Mouse (Mus musculus) stomach, embryonic 14.5 days (tissue): ENCODE data around the gene Dnah11. TPM values are rescaled to one million over a fixed set of nuclear protein-coding genes. Genes with fewer than 3 reads are reported as not detected.
"Not testable (repeated sequence)": the region's sequence is repeated elsewhere in the genome, so short reads cannot be mapped to it uniquely, and the experiment has no call there.

Source experiments
- ATAC-seq: fragments of 200-750 bp; cut with Nextera tagmentation; 2 replicates; pipeline ENCODE4 v1.8.0; 2017; ENCODE audit warnings: low read depth, moderate TSS enrichment; ENCODE audit not compliant: insufficient number of reproducible peaks, insufficient read depth, low FRiP score
- H3K27ac ChIP-seq: fragments of 300-500 bp; sonication (generic); 2 replicates; pipeline ENCODE4 v1.5.1; 2014; ENCODE audit warnings: mild to moderate bottlenecking, low read length, moderate library complexity, mixed read lengths
- H3K27me3 ChIP-seq: fragments of 300-500 bp; sonication (generic); 2 replicates; pipeline ENCODE4 v1.6.1; 2014; ENCODE audit warnings: low read length, control low read depth, mixed read lengths; ENCODE audit not compliant: control insufficient read depth, insufficient read depth
- H3K36me3 ChIP-seq: fragments of 300-500 bp; sonication (generic); 2 replicates; pipeline ENCODE4 v1.6.1; 2014; ENCODE audit warnings: mild to moderate bottlenecking, control low read depth, low read length, moderate library complexity, mixed read lengths; ENCODE audit not compliant: control insufficient read depth, insufficient read depth
- H3K4me1 ChIP-seq: fragments of 300-500 bp; sonication (generic); 2 replicates; pipeline ENCODE4 v1.6.1; 2014; ENCODE audit warnings: low read length, control low read depth, mixed read lengths; ENCODE audit not compliant: control insufficient read depth, insufficient read depth
- H3K4me2 ChIP-seq: fragments of 300-500 bp; sonication (generic); replicated peaks from 2 replicates; pipeline ENCODE4 v1.6.1; 2014; ENCODE audit warnings: low read depth, low read length, control low read depth
- H3K4me3 ChIP-seq: fragments of 300-500 bp; sonication (generic); 2 replicates; pipeline ENCODE4 v1.5.1; 2014; ENCODE audit warnings: low read depth, low read length, control low read depth
- H3K9ac ChIP-seq: fragments of 300-500 bp; sonication (generic); replicated peaks from 2 replicates; pipeline ENCODE4 v1.6.1; 2014; ENCODE audit warnings: low read depth, mild to moderate bottlenecking, control low read depth, low read length, moderate library complexity, mixed read lengths
- H3K9me3 ChIP-seq: fragments of 300-500 bp; sonication (generic); 2 replicates; pipeline ENCODE4 v1.6.1; 2016; ENCODE audit warnings: low read depth, low read length, control low read depth; ENCODE audit not compliant: control insufficient read depth
- WGBS: fragments of 180-500 bp; shearing (Covaris S2); extraction: QIAGEN DNeasy Blood & Tissue Kit; methylation state at CpG from one replicate; pipeline ENCODE4 v1.1.7; 2014; 5-methylcytosine and 5-hydroxymethylcytosine counted together
- polyA plus RNA-seq: library from polyadenylated mRNA; unstranded; fragments of >200 nt; fragmentation: Nextera tagmentation; extraction: Ambion mirVana; gene quantifications from 2 replicates; pipeline ENCODE4 v1.2.1, GENCODE M21; 2014

The Dnah11 gene
- polyA plus RNA-seq, 1 experiment from 2014 or later, result 0.29 TPM

GRCm38 (mm10) chr12:117938214-117938613, 260.6 kb downstream of the Dnah11 start:
- Histone ChIP-seq H3K4me2 (no peak overlapping the region), H3K9me3 (no peaks in the 10 kb centered on the region), H3K9ac (no peak overlapping the region), H3K27ac (no peak overlapping the region), H3K4me3 (no peak overlapping the region), H3K4me1 (no peaks in the 10 kb centered on the region), H3K27me3 (no peaks in the 10 kb centered on the region), H3K36me3 (no peaks in the 10 kb centered on the region)
- ATAC-seq, result no peak
- 56% methylated on average over 2 of the region's 2 CpGs for WGBS

GRCm38 (mm10) chr12:117932026-117932425, 266.8 kb downstream of the Dnah11 start:
- ATAC-seq, result no peak
- no peaks in the 10 kb centered on the region for H3K36me3 ChIP-seq
- no peak overlapping the region for H3K4me3 ChIP-seq
- H3K9ac ChIP-seq, result no peak overlapping the region
- H3K27me3 ChIP-seq, result no peaks in the 10 kb centered on the region
- 68% methylated on average over 1 of the region's 1 CpGs for WGBS
- H3K27ac ChIP-seq, result no peak overlapping the region
- no peak overlapping the region for H3K4me2 ChIP-seq
- H3K9me3 ChIP-seq, result no peaks in the 10 kb centered on the region
- no peaks in the 10 kb centered on the region for H3K4me1 ChIP-seq

- ATAC-seq, result no peak
- H3K4me1 ChIP-seq, result no peaks in the 10 kb centered on the region
- no peak overlapping the region for H3K4me2 ChIP-seq
- H3K9me3 ChIP-seq, result no peaks in the 10 kb centered on the region
- no peaks in the 10 kb centered on the region for H3K27me3 ChIP-seq
- no peak overlapping the region for H3K27ac ChIP-seq
- H3K9ac ChIP-seq, result no peak overlapping the region
- no peaks in the 10 kb centered on the region for H3K36me3 ChIP-seq
- 77% methylated on average over 4 of the region's 4 CpGs for WGBS
- no peak overlapping the region for H3K4me3 ChIP-seq
These were observed 269.1 kb downstream of the Dnah11 start for GRCm38 (mm10) chr12:117929768-117930167.

GRCm38 (mm10) chr12:117915826-117916588, 282.8 kb downstream of the Dnah11 start:
- H3K9ac ChIP-seq, result no peak overlapping the region
- 66% methylated on average over 10 of the region's 10 CpGs for WGBS
- no peaks in the 10 kb centered on the region for H3K36me3 ChIP-seq
- H3K4me2 ChIP-seq, result no peak overlapping the region
- H3K9me3 ChIP-seq, result no peaks in the 10 kb centered on the region
- no peak overlapping the region for H3K4me3 ChIP-seq
- H3K4me1 ChIP-seq, result no peaks in the 10 kb centered on the region
- ATAC-seq, result no peak
- H3K27me3 ChIP-seq, result no peaks in the 10 kb centered on the region
- H3K27ac ChIP-seq, result no peak overlapping the region

GRCm38 (mm10) chr12:117914613-117915245, 284.1 kb downstream of the Dnah11 start:
- WGBS, result 26% methylated on average over 10 of the region's 10 CpGs
- H3K36me3 ChIP-seq, result no peaks in the 10 kb centered on the region
- no peaks in the 10 kb centered on the region for H3K9me3 ChIP-seq
- H3K9ac ChIP-seq, result no peak overlapping the region
- H3K27me3 ChIP-seq, result no peaks in the 10 kb centered on the region
- no peak for ATAC-seq
- no peak overlapping the region for H3K4me2 ChIP-seq
- no peak overlapping the region for H3K4me3 ChIP-seq
- no peaks in the 10 kb centered on the region for H3K4me1 ChIP-seq
- H3K27ac ChIP-seq, result no peak overlapping the region

GRCm38 (mm10) chr12:117911396-117911795, 287.4 kb downstream of the Dnah11 start:
- Histone ChIP-seq H3K4me3 (no peak overlapping the region), H3K4me2 (no peak overlapping the region), H3K4me1 (no peaks in the 10 kb centered on the region), H3K36me3 (no peaks in the 10 kb centered on the region), H3K27ac (no peak overlapping the region), H3K9ac (no peak overlapping the region), H3K27me3 (no peaks in the 10 kb centered on the region), H3K9me3 (no peaks in the 10 kb centered on the region)
- no peak for ATAC-seq
- 79% methylated on average over 1 of the region's 1 CpGs for WGBS

- ATAC-seq, H3K27ac ChIP-seq, H3K4me1 ChIP-seq, H3K9me3 ChIP-seq, H3K36me3 ChIP-seq, H3K4me2 ChIP-seq, H3K9ac ChIP-seq, H3K27me3 ChIP-seq, H3K4me3 ChIP-seq: not testable (repeated sequence)
- 73% methylated on average over 4 of the region's 4 CpGs for WGBS
These were observed 293.5 kb downstream of the Dnah11 start for GRCm38 (mm10) chr12:117905232-117905840.

GRCm38 (mm10) chr12:117903671-117904070, 295.2 kb downstream of the Dnah11 start:
- no peak for ATAC-seq

More at GRCm38 (mm10) chr12:117903671-117904070, 295.2 kb downstream of the Dnah11 start:
- Histone ChIP-seq H3K4me2 (no peak overlapping the region), H3K4me1 (no peaks in the 10 kb centered on the region), H3K27me3 (no peaks in the 10 kb centered on the region), H3K4me3 (no peak overlapping the region), H3K9me3 (no peaks in the 10 kb centered on the region), H3K9ac (no peak overlapping the region), H3K27ac (no peak overlapping the region), H3K36me3 (no peaks in the 10 kb centered on the region)
- WGBS, result 86% methylated on average over 8 of the region's 8 CpGs
